Mouse (Mus musculus): ENCODE measurements around the gene Rab4b.
A peak's percentile ranks its signal among the peaks of the same experiment; 100 is the strongest.

Rab4b gene

GRCm38 (mm10) chr7:27178324-27179216 lies at the start of gene Rab4b:
Rab4b (minus strand) TSS chr7:27178896.
- DNase-seq (ENCODE audit: low spot score): peak; percentile 100

- peak; percentile 95 for DNase-seq (ENCODE audit: low spot score)
Measured at GRCm38 (mm10) chr7:27228281-27228821, 49.7 kb upstream of the Rab4b start, which contains the start of gene Itpkc. Itpkc (minus strand) TSS chr7:27228661.

GRCm38 (mm10) chr7:27227676-27228075 lies 49.0 kb upstream of the Rab4b start:
- DNase-seq (ENCODE audit: low spot score): no peak

- DNase-seq (ENCODE audit: low spot score): no peak
Measured at GRCm38 (mm10) chr7:27227276-27227675, 48.6 kb upstream of the Rab4b start.

- DNase-seq (ENCODE audit: low spot score): peak; percentile 67
Measured at GRCm38 (mm10) chr7:27224877-27225575, 46.3 kb upstream of the Rab4b start.

GRCm38 (mm10) chr7:27222538-27222937 lies 43.8 kb upstream of the Rab4b start:
- no peak for DNase-seq (ENCODE audit: low spot score)

- no peak for DNase-seq (ENCODE audit: low spot score)
Measured at GRCm38 (mm10) chr7:27221939-27222338, 43.2 kb upstream of the Rab4b start.

GRCm38 (mm10) chr7:27219937-27220336 lies 41.2 kb upstream of the Rab4b start:
- no peak for DNase-seq (ENCODE audit: low spot score)

GRCm38 (mm10) chr7:27218586-27218985 lies 39.9 kb upstream of the Rab4b start:
- DNase-seq (ENCODE audit: low spot score): no peak

GRCm38 (mm10) chr7:27212626-27213025 lies 33.9 kb upstream of the Rab4b start:
- DNase-seq (ENCODE audit: low spot score): no peak

- no peak for DNase-seq (ENCODE audit: low spot score)
Measured at GRCm38 (mm10) chr7:27203730-27204449, 25.2 kb upstream of the Rab4b start.

- DNase-seq (ENCODE audit: low spot score): no peak
Measured at GRCm38 (mm10) chr7:27198779-27199178, 20.1 kb upstream of the Rab4b start.

GRCm38 (mm10) chr7:27198355-27198754 lies 19.7 kb upstream of the Rab4b start:
- no peak for DNase-seq (ENCODE audit: low spot score)

- no peak for DNase-seq (ENCODE audit: low spot score)
Measured at GRCm38 (mm10) chr7:27197634-27198033, 18.9 kb upstream of the Rab4b start.

GRCm38 (mm10) chr7:27197136-27197535 lies 18.4 kb upstream of the Rab4b start:
- DNase-seq (ENCODE audit: low spot score): no peak

- DNase-seq (ENCODE audit: low spot score): peak; percentile 96
Measured at GRCm38 (mm10) chr7:27195681-27196611, 17.2 kb upstream of the Rab4b start, which contains the start of the genes BC024978 and Snrpa. BC024978 (plus strand) TSS chr7:27195781. Snrpa (minus strand) TSS chr7:27196271.

GRCm38 (mm10) chr7:27193731-27194130 lies 15.0 kb upstream of the Rab4b start:
- DNase-seq (ENCODE audit: low spot score): no peak

GRCm38 (mm10) chr7:27192434-27192833 lies 13.7 kb upstream of the Rab4b start:
- DNase-seq (ENCODE audit: low spot score): no peak

- DNase-seq (ENCODE audit: low spot score): no peak
Measured at GRCm38 (mm10) chr7:27189271-27189931, 10.7 kb upstream of the Rab4b start.

- no peak for DNase-seq (ENCODE audit: low spot score)
Measured at GRCm38 (mm10) chr7:27185986-27186385, 7.3 kb upstream of the Rab4b start.
